Mouse (Mus musculus): ENCODE results near the gene Sema4g.

Gene Sema4g

GRCm38 (mm10) chr19:45048644-45049365, 59.9 kb downstream of the Sema4g start:
- DNase-seq (ENCODE audit: low read depth, low spot score), result no peak

GRCm38 (mm10) chr19:45049523-45049922, 60.6 kb downstream of the Sema4g start:
- no peak for DNase-seq (ENCODE audit: low read depth, low spot score)

Measured in 3T3-L1 (cell line).